Mouse (Mus musculus): ENCODE data around the gene Jund.

- TF ChIP-seq CTCF (IDR thresholded peaks at IDR 0.05) (no peak), EP300 (IDR thresholded peaks at IDR 0.05) (peak; percentile 38; the same call in 1 of the 2 replicates)
These were observed 24.9 kb downstream of the Jund start, which contains the start of gene Pde4c for GRCm38 (mm10) chr8:70723486-70724210.
